Mouse (Mus musculus): ENCODE measurements around the gene Ptprcap. TPM values are rescaled to one million over a fixed set of nuclear protein-coding genes. Genes with fewer than 3 reads are reported as not detected.

The Ptprcap gene
- total RNA-seq, 2 experiments from 2014 or later: 63.6 to 104 TPM

Other genes starting within 250 kb of the Ptprcap start
Only the 30 nearest of the 34 such genes appear.
- gene Unc93b1, start 218.4 kb upstream of the Ptprcap start, total RNA-seq (2014; fragmentation: Nextera tagmentation): 9.1 and 10.4 TPM in 2 replicates
- 3.9 and 16.4 TPM in 2 replicates for gene Unc93b1, start 218.4 kb upstream of the Ptprcap start, total RNA-seq (2017)
- gene Aldh3b3, start 195.0 kb upstream of the Ptprcap start, total RNA-seq (2014; fragmentation: Nextera tagmentation): not detected in 2 replicates
- gene Aldh3b3, start 195.0 kb upstream of the Ptprcap start, total RNA-seq (2017): not detected in 2 replicates
- 0.50 TPM in 1 of 2 replicates, not detected in the other for gene Aldh3b2, start 181.3 kb upstream of the Ptprcap start, total RNA-seq (2014; fragmentation: Nextera tagmentation)
- gene Aldh3b2, start 181.3 kb upstream of the Ptprcap start, total RNA-seq (2017): 0.99 TPM in 1 of 2 replicates, not detected in the other
- gene Acy3, start 167.0 kb upstream of the Ptprcap start, total RNA-seq (2014; fragmentation: Nextera tagmentation): 5.6 and 8.0 TPM in 2 replicates
- gene Acy3, start 167.0 kb upstream of the Ptprcap start, total RNA-seq (2017): 2.3 and 2.5 TPM in 2 replicates
- not detected in 2 replicates for gene Tbx10, start 160.9 kb upstream of the Ptprcap start, total RNA-seq (2014; fragmentation: Nextera tagmentation)
- not detected in 2 replicates for gene Tbx10, start 160.9 kb upstream of the Ptprcap start, total RNA-seq (2017)
- 21.5 and 29.8 TPM in 2 replicates for gene Nudt8, start 153.0 kb upstream of the Ptprcap start, total RNA-seq (2014; fragmentation: Nextera tagmentation)
- 19.5 and 21.1 TPM in 2 replicates for gene Nudt8, start 153.0 kb upstream of the Ptprcap start, total RNA-seq (2017)
- 1.9 and 5.4 TPM in 2 replicates for gene Gm49405, start 153.0 kb upstream of the Ptprcap start, total RNA-seq (2014; fragmentation: Nextera tagmentation)
- 1.5 and 2.0 TPM in 2 replicates for gene Gm49405, start 153.0 kb upstream of the Ptprcap start, total RNA-seq (2017)
- gene Doc2g, start 150.3 kb upstream of the Ptprcap start, total RNA-seq (2014; fragmentation: Nextera tagmentation): 2.1 and 7.4 TPM in 2 replicates
- 3.8 and 4.0 TPM in 2 replicates for gene Doc2g, start 150.3 kb upstream of the Ptprcap start, total RNA-seq (2017)
- 210 and 232 TPM in 2 replicates for gene Ndufv1, start 140.8 kb upstream of the Ptprcap start, total RNA-seq (2014; fragmentation: Nextera tagmentation)
- gene Ndufv1, start 140.8 kb upstream of the Ptprcap start, total RNA-seq (2017): 285 and 306 TPM in 2 replicates
- gene Gstp1, start 115.6 kb upstream of the Ptprcap start, total RNA-seq (2014; fragmentation: Nextera tagmentation): 623 and 805 TPM in 2 replicates
- gene Gstp1, start 115.6 kb upstream of the Ptprcap start, total RNA-seq (2017): 123 and 220 TPM in 2 replicates
- not detected in 2 replicates for gene Gstp2, start 107.6 kb upstream of the Ptprcap start, total RNA-seq (2014; fragmentation: Nextera tagmentation)
- not detected in 2 replicates for gene Gstp2, start 107.6 kb upstream of the Ptprcap start, total RNA-seq (2017)
- 28.5 and 40.7 TPM in 2 replicates for gene Gstp3, start 94.0 kb upstream of the Ptprcap start, total RNA-seq (2014; fragmentation: Nextera tagmentation)
- 16.4 and 37.6 TPM in 2 replicates for gene Gstp3, start 94.0 kb upstream of the Ptprcap start, total RNA-seq (2017)
- gene Cabp2, start 72.0 kb upstream of the Ptprcap start, total RNA-seq (2014; fragmentation: Nextera tagmentation): not detected in 2 replicates
- gene Cabp2, start 72.0 kb upstream of the Ptprcap start, total RNA-seq (2017): not detected in 2 replicates
- gene Cdk2ap2, start 56.4 kb upstream of the Ptprcap start, total RNA-seq (2014; fragmentation: Nextera tagmentation): 65.1 and 75.8 TPM in 2 replicates
- 6.7 and 16.1 TPM in 2 replicates for gene Cdk2ap2, start 56.4 kb upstream of the Ptprcap start, total RNA-seq (2017)
- 42.3 and 44.1 TPM in 2 replicates for gene Pitpnm1, start 53.6 kb upstream of the Ptprcap start, total RNA-seq (2014; fragmentation: Nextera tagmentation)
- 7.4 and 7.7 TPM in 2 replicates for gene Pitpnm1, start 53.6 kb upstream of the Ptprcap start, total RNA-seq (2017)
- gene Aip, start 27.7 kb upstream of the Ptprcap start, total RNA-seq (2014; fragmentation: Nextera tagmentation): 25.9 and 31.2 TPM in 2 replicates
- gene Aip, start 27.7 kb upstream of the Ptprcap start, total RNA-seq (2017): 16.9 and 23.2 TPM in 2 replicates
- gene Gpr152, start 13.8 kb upstream of the Ptprcap start, total RNA-seq (2014; fragmentation: Nextera tagmentation): not detected in 2 replicates
- not detected in 2 replicates for gene Gpr152, start 13.8 kb upstream of the Ptprcap start, total RNA-seq (2017)
- gene Cabp4, start 9.6 kb upstream of the Ptprcap start, total RNA-seq (2014; fragmentation: Nextera tagmentation): 0.39 and 1.5 TPM in 2 replicates
- not detected in 2 replicates for gene Cabp4, start 9.6 kb upstream of the Ptprcap start, total RNA-seq (2017)
- gene Coro1b, start 5.0 kb upstream of the Ptprcap start, total RNA-seq (2014; fragmentation: Nextera tagmentation): 103 and 123 TPM in 2 replicates
- gene Coro1b, start 5.0 kb upstream of the Ptprcap start, total RNA-seq (2017): 42.8 and 97.1 TPM in 2 replicates
- gene Rps6kb2, start 9.8 kb downstream of the Ptprcap start, total RNA-seq (2014; fragmentation: Nextera tagmentation): 60.4 and 60.9 TPM in 2 replicates
- gene Rps6kb2, start 9.8 kb downstream of the Ptprcap start, total RNA-seq (2017): 14.7 and 39.7 TPM in 2 replicates
- gene Carns1, start 21.9 kb downstream of the Ptprcap start, total RNA-seq (2014; fragmentation: Nextera tagmentation): 8.1 and 10.9 TPM in 2 replicates
- 0.19 and 1.0 TPM in 2 replicates for gene Carns1, start 21.9 kb downstream of the Ptprcap start, total RNA-seq (2017)
- 17.1 and 30.7 TPM in 2 replicates for gene Tbc1d10c, start 37.7 kb downstream of the Ptprcap start, total RNA-seq (2014; fragmentation: Nextera tagmentation)
- 7.1 and 9.3 TPM in 2 replicates for gene Tbc1d10c, start 37.7 kb downstream of the Ptprcap start, total RNA-seq (2017)
- 392 and 411 TPM in 2 replicates for gene Ppp1ca, start 38.5 kb downstream of the Ptprcap start, total RNA-seq (2014; fragmentation: Nextera tagmentation)
- 411 and 530 TPM in 2 replicates for gene Ppp1ca, start 38.5 kb downstream of the Ptprcap start, total RNA-seq (2017)
- gene Rad9a, start 48.1 kb downstream of the Ptprcap start, total RNA-seq (2014; fragmentation: Nextera tagmentation): 35.5 and 47.7 TPM in 2 replicates
- gene Rad9a, start 48.1 kb downstream of the Ptprcap start, total RNA-seq (2017): 17.5 and 29.6 TPM in 2 replicates
- 4.6 and 6.9 TPM in 2 replicates for gene Clcf1, start 60.6 kb downstream of the Ptprcap start, total RNA-seq (2014; fragmentation: Nextera tagmentation)
- 0.99 TPM in 1 of 2 replicates, not detected in the other for gene Clcf1, start 60.6 kb downstream of the Ptprcap start, total RNA-seq (2017)
- gene AC109138.7, start 60.8 kb downstream of the Ptprcap start, total RNA-seq (2014; fragmentation: Nextera tagmentation): 2.1 TPM in 1 of 2 replicates, not detected in the other
- not detected in 2 replicates for gene AC109138.7, start 60.8 kb downstream of the Ptprcap start, total RNA-seq (2017)
- gene Pold4, start 78.3 kb downstream of the Ptprcap start, total RNA-seq (2014; fragmentation: Nextera tagmentation): 20.0 and 22.3 TPM in 2 replicates
- 27.2 and 28.2 TPM in 2 replicates for gene Pold4, start 78.3 kb downstream of the Ptprcap start, total RNA-seq (2017)
- gene Ssh3, start 115.6 kb downstream of the Ptprcap start, total RNA-seq (2014; fragmentation: Nextera tagmentation): 5.9 and 27.6 TPM in 2 replicates
- gene Ssh3, start 115.6 kb downstream of the Ptprcap start, total RNA-seq (2017): 7.0 and 8.6 TPM in 2 replicates
- 1.0 and 2.2 TPM in 2 replicates for gene Ankrd13d, start 129.5 kb downstream of the Ptprcap start, total RNA-seq (2014; fragmentation: Nextera tagmentation)
- 0.61 TPM in 1 of 2 replicates, not detected in the other for gene Ankrd13d, start 129.5 kb downstream of the Ptprcap start, total RNA-seq (2017)
- 103 and 118 TPM in 2 replicates for gene Grk2, start 152.6 kb downstream of the Ptprcap start, total RNA-seq (2014; fragmentation: Nextera tagmentation)
- 81.8 and 93.1 TPM in 2 replicates for gene Grk2, start 152.6 kb downstream of the Ptprcap start, total RNA-seq (2017)

Data from megakaryocyte-erythroid progenitor cell, adult 5-6 weeks (primary cell).